8 mouse cellular contexts compared by ENCODE assay signal in genomic region chr8:80895397-80895796, GRCm38 (mm10). TPM values are rescaled to one million over a fixed set of nuclear protein-coding genes. Genes with fewer than 3 reads are reported as not detected.
DNase-seq lines count a peak whose midpoint lies in the region; ATAC-seq and TF ChIP-seq lines count a peak whose summit lies in the region.

No protein-coding gene starts in this region.

- no peaks in the 10 kb centered on the region for H3K27me3 ChIP-seq in lung, embryonic 14.5 days (ENCODE audit: insufficient read depth, low read length)
- H3K27me3 ChIP-seq in stomach, embryonic 16.5 days (ENCODE audit: control insufficient read depth, insufficient read depth, low read length), result no peaks in the 10 kb centered on the region

- 16% methylated on average over 6 of the region's 6 CpGs for WGBS in lung, embryonic 14.5 days
- 25% methylated on average over 6 of the region's 6 CpGs for WGBS in lung, adult 2 months
- 27% methylated on average over 6 of the region's 6 CpGs for WGBS in stomach, embryonic 16.5 days

- H3K4me2 ChIP-seq in lung, embryonic 14.5 days, result peak overlapping the region; percentile 44
- peak overlapping the region; percentile 33; the same call in 1 of the 2 replicates for H3K4me2 ChIP-seq in stomach, embryonic 16.5 days (ENCODE audit: low read depth, low read length)

- H3K27ac ChIP-seq in lung, embryonic 14.5 days (ENCODE audit: low read depth), result peak overlapping the region; percentile 89
- H3K27ac ChIP-seq in stomach, embryonic 16.5 days (ENCODE audit: low read length), result peak overlapping the region; percentile 38; the same call in 1 of the 2 replicates

- H3K9me3 ChIP-seq in lung, embryonic 14.5 days (ENCODE audit: low read depth, low read length), result no peaks in the 10 kb centered on the region
- no peaks in the 10 kb centered on the region for H3K9me3 ChIP-seq in stomach, embryonic 16.5 days (replicated peaks; ENCODE audit: control insufficient read depth, low read length)

- peak; percentile 89 for ATAC-seq in lung, embryonic 14.5 days (ENCODE audit: insufficient read depth)
- no peak for ATAC-seq in stomach, embryonic 16.5 days (ENCODE audit: insufficient read depth, low FRiP score)

- no peak overlapping the region for H3K4me3 ChIP-seq in lung, embryonic 14.5 days (ENCODE audit: low read depth, low read length)
- H3K4me3 ChIP-seq in lung, adult 2 months (replicated peaks; ENCODE audit: extremely low read depth, low read depth, low read length), result no peak overlapping the region
- peak overlapping the region; percentile 2; the same call in 1 of the 2 replicates for H3K4me3 ChIP-seq in stomach, embryonic 16.5 days (replicated peaks; ENCODE audit: low read length)

- H3K9ac ChIP-seq in lung, embryonic 14.5 days, result peak overlapping the region; percentile 20; the same call in 1 of the 2 replicates
- no peak overlapping the region for H3K9ac ChIP-seq in stomach, embryonic 16.5 days (ENCODE audit: low read length)

- H3K36me3 ChIP-seq in lung, embryonic 14.5 days (ENCODE audit: insufficient read depth), result no peaks in the 10 kb centered on the region
- H3K36me3 ChIP-seq in stomach, embryonic 16.5 days (ENCODE audit: control insufficient read depth, insufficient read depth, low read length), result no peaks in the 10 kb centered on the region

- DNase-seq in lung, embryonic 14.5 days, result peak; percentile 88
- DNase-seq in lung, adult 2 months, result no peak
- DNase-seq in heart, adult 9 months (ENCODE audit: low spot score in 2 of 2), result peak; percentile 46
- peak; percentile 22 to 29 for DNase-seq in kidney, postnatal 36 days
- no peak for DNase-seq in right cerebral cortex, postnatal 14 days
- no peak for DNase-seq in urinary bladder, postnatal 14 days (ENCODE audit: low spot score)
- DNase-seq in gastrocnemius, adult 18-20 months (ENCODE audit: low spot score), result no peak

- TF ChIP-seq CTCF in lung, embryonic 14.5 days (IDR thresholded peaks at IDR 0.05; ENCODE audit: low read depth), result peak; percentile 33
- TF ChIP-seq CTCF in lung, adult 2 months (IDR thresholded peaks at IDR 0.05; ENCODE audit: insufficient read depth, low read length), result no peak

- no peak for TF ChIP-seq POLR2A in lung, adult 2 months (IDR thresholded peaks at IDR 0.05; ENCODE audit: borderline replicate concordance, extremely low read depth, low read depth, low read length)

- peaks cover 7% of the 10 kb centered on the region for H3K4me1 ChIP-seq in lung, embryonic 14.5 days (ENCODE audit: insufficient read depth)
- H3K4me1 ChIP-seq in lung, adult 2 months (ENCODE audit: control insufficient read depth, insufficient read depth, low read length), result peaks cover 7% of the 10 kb centered on the region
- H3K4me1 ChIP-seq in stomach, embryonic 16.5 days (ENCODE audit: control insufficient read depth, insufficient read depth, low read length), result 0 out of 2 replicates have a peak, but pooled peaks cover 3% of the 10 kb centered on the region

RNA-seq across cellular contexts. Expression of gene Gab1, which starts 15.1 kb away (rescaled TPM):
- 36.2 and 37.8 TPM in 2 replicates for polyA plus RNA-seq in lung, embryonic 14.5 days (2014; fragmentation: Nextera tagmentation; extraction: Ambion mirVana)
- 36.2 and 49.5 TPM in 2 replicates for polyA plus RNA-seq in lung, adult 2 months (2012; rRNA removed)
- 13.6 and 14.6 TPM in 2 replicates for polyA plus RNA-seq in stomach, embryonic 16.5 days (2015; fragmentation: Nextera tagmentation; extraction: Ambion mirVana)
- 10 to 100 TPM; 10.6 to 11.9 TPM for total RNA-seq in gastrocnemius, adult 18-20 months (2021)

Comparison
In these comparisons a context has a peak if more than half of its experiments do, and no peak if none do; other contexts are left out.
1. DNase-seq: peak in lung, embryonic 14.5 days (single experiment), heart, adult 9 months (2 of 2) and kidney, postnatal 36 days (2 of 2); none in lung, adult 2 months (single experiment), right cerebral cortex, postnatal 14 days (single experiment), urinary bladder, postnatal 14 days (single experiment) and gastrocnemius, adult 18-20 months (single experiment).